Mouse (Mus musculus) lung, adult 2 months (tissue): ENCODE results near the gene Ptprd.

Source experiments
- CTCF ChIP-seq: fragments of 200-500 bp; IDR thresholded peaks from 2 replicates; pipeline ENCODE4 v1.5.1; 2011; ENCODE audit warnings: mild to moderate bottlenecking, low read length, control low read depth; ENCODE audit not compliant: insufficient read depth
- POLR2A ChIP-seq: fragments of 200-500 bp; IDR thresholded peaks from 2 replicates; pipeline ENCODE4 v1.6.1; 2011; ENCODE audit warnings: low read depth, mild to moderate bottlenecking, control low read depth, low read length, borderline replicate concordance; ENCODE audit errors: extremely low read depth

DNA sequence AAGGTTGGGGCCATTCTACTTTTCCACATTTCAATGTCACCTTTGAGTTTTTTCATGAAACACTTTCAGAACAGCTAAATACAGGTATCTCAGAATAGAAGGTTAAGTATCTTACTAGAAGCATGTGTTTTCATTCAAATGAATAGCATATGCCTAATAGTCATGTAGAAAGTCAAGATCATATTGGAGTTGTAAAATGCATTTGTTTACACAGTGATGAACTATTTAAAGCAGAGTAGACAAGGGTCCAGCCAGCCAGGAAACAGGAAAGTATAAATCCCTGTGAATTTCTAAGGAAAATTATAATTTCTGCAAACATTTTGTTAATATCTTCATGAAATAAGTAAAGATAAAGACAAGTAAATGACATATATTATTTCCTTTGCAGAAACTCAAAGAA, 1970.2 kb downstream of the Ptprd start:
- TF ChIP-seq CTCF = no peak
- no peak for TF ChIP-seq POLR2A
